ENCODE assay signal across 12 mouse cellular contexts in the genomic region with DNA sequence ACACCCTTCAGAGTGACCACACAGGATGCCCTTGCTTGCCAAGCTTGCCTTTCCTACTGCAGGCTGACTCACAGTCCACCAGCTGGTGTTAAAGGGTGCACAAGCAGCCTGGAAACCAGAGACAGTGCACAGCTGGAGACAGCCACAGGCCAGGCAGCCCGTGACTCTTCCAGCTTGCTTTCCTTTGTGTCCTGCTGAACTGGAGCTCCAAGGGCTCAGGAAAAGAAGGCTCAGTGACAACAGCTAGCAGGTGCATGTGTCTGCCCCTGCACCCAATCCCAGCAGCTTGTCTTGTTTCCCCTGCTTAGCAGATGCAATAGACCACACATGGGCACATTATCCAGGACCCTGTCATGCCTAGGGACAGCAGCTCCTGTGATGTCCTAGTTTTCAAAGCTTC. TPM values are rescaled to one million over a fixed set of nuclear protein-coding genes. Genes with fewer than 3 reads are reported as not detected.
DNase-seq lines count a peak whose midpoint lies in the region; ATAC-seq and TF ChIP-seq lines count a peak whose summit lies in the region.
"Had no signal": no experiment of that assay in that cellular context is flagged by ENCODE, and none has a peak within 500 bp of the region (broad histone marks: within the 10 kb centered on the region; RNA-seq: fewer than 3 reads in every experiment).

No protein-coding gene starts in this region.

- no peak overlapping the region for H3K4me2 ChIP-seq in forebrain, embryonic 11.5 days (ENCODE audit: low read depth, low read length, severe bottlenecking)
- H3K4me2 ChIP-seq in limb, embryonic 14.5 days (replicated peaks; ENCODE audit: low read depth, low read length, severe bottlenecking) = no peak overlapping the region
- no peak overlapping the region for H3K4me2 ChIP-seq in neural tube, embryonic 14.5 days (ENCODE audit: low read depth, low read length)
- H3K4me2 ChIP-seq in liver, embryonic 11.5 days = no peak overlapping the region
- H3K4me2 ChIP-seq: intestine, embryonic 15.5 days; lung, embryonic 15.5 days had no signal

- peak; percentile 77 for ATAC-seq in forebrain, embryonic 11.5 days (replicated peaks; ENCODE audit: low FRiP score)
- ATAC-seq in limb, embryonic 14.5 days (ENCODE audit: low FRiP score, low read depth) = peak; percentile 86
- peak; percentile 87 for ATAC-seq in neural tube, embryonic 14.5 days (ENCODE audit: low read depth)
- ATAC-seq in liver, embryonic 11.5 days (replicated peaks; ENCODE audit: low FRiP score) = no peak
- ATAC-seq: intestine, embryonic 15.5 days had no signal

- H3K9me3 ChIP-seq in forebrain, embryonic 11.5 days (ENCODE audit: control insufficient read depth, low read length) = no peaks in the 10 kb centered on the region
- H3K9me3 ChIP-seq in limb, embryonic 14.5 days (ENCODE audit: control insufficient read depth, low read length) = no peaks in the 10 kb centered on the region
- H3K9me3 ChIP-seq in neural tube, embryonic 14.5 days (ENCODE audit: control insufficient read depth, low read length) = no peaks in the 10 kb centered on the region
- no peaks in the 10 kb centered on the region for H3K9me3 ChIP-seq in liver, embryonic 11.5 days (ENCODE audit: control insufficient read depth, low read length)
- H3K9me3 ChIP-seq: intestine, embryonic 15.5 days; lung, embryonic 15.5 days had no signal

- H3K9ac ChIP-seq in forebrain, embryonic 11.5 days (ENCODE audit: low read length) = no peak overlapping the region
- no peak overlapping the region for H3K9ac ChIP-seq in limb, embryonic 14.5 days (ENCODE audit: low read depth, low read length, severe bottlenecking)
- H3K9ac ChIP-seq in neural tube, embryonic 14.5 days (replicated peaks; ENCODE audit: low read depth, low read length) = no peak overlapping the region
- H3K9ac ChIP-seq in liver, embryonic 11.5 days (ENCODE audit: low read depth, low read length) = no peak overlapping the region
- H3K9ac ChIP-seq: intestine, embryonic 15.5 days; lung, embryonic 15.5 days had no signal

- no peaks in the 10 kb centered on the region for H3K27me3 ChIP-seq in forebrain, embryonic 11.5 days (ENCODE audit: control insufficient read depth, insufficient read depth, low read length)
- H3K27me3 ChIP-seq in limb, embryonic 14.5 days (ENCODE audit: control insufficient read depth, insufficient read depth, low read length) = no peaks in the 10 kb centered on the region
- no peaks in the 10 kb centered on the region for H3K27me3 ChIP-seq in neural tube, embryonic 14.5 days (ENCODE audit: control insufficient read depth, insufficient read depth, low read length)
- no peaks in the 10 kb centered on the region for H3K27me3 ChIP-seq in liver, embryonic 11.5 days (replicated peaks; ENCODE audit: control insufficient read depth, insufficient read depth, low read length)
- H3K27me3 ChIP-seq: intestine, embryonic 15.5 days; lung, embryonic 15.5 days had no signal

- H3K4me3 ChIP-seq in forebrain, embryonic 11.5 days (ENCODE audit: low read depth, low read length) = no peak overlapping the region
- H3K4me3 ChIP-seq in limb, embryonic 14.5 days (replicated peaks; ENCODE audit: low read length) = no peak overlapping the region
- no peak overlapping the region for H3K4me3 ChIP-seq in neural tube, embryonic 14.5 days (ENCODE audit: low read depth, low read length)
- H3K4me3 ChIP-seq in liver, embryonic 11.5 days (ENCODE audit: low read depth, low read length) = no peak overlapping the region
- H3K4me3 ChIP-seq: erythroblast, embryonic 14.5 days; intestine, embryonic 15.5 days; lung, embryonic 15.5 days; myocyte had no signal

- 0% methylated on average over 1 of the region's 1 CpGs for WGBS in forebrain, embryonic 11.5 days
- 10% methylated on average over 1 of the region's 1 CpGs for WGBS in limb, embryonic 14.5 days
- WGBS in neural tube, embryonic 14.5 days = 0% methylated on average over 1 of the region's 1 CpGs
- whole genome bisulfite sequencing in liver, embryonic 11.5 days = 9% methylated on average over 1 of the region's 1 CpGs

- no peak for TF ChIP-seq POLR2A in limb, embryonic 14.5 days (IDR thresholded peaks at IDR 0.05; ENCODE audit: borderline replicate concordance, extremely low read depth, insufficient read depth, insufficient read length)

- H3K36me3 ChIP-seq in forebrain, embryonic 11.5 days (ENCODE audit: control insufficient read depth, insufficient read depth, low read length) = no peaks in the 10 kb centered on the region
- no peaks in the 10 kb centered on the region for H3K36me3 ChIP-seq in limb, embryonic 14.5 days (ENCODE audit: control insufficient read depth, insufficient read depth, low read length)
- no peaks in the 10 kb centered on the region for H3K36me3 ChIP-seq in neural tube, embryonic 14.5 days (ENCODE audit: control insufficient read depth, insufficient read depth, low read length)
- H3K36me3 ChIP-seq in liver, embryonic 11.5 days (ENCODE audit: control insufficient read depth, insufficient read depth, low read length) = no peaks in the 10 kb centered on the region
- H3K36me3 ChIP-seq: intestine, embryonic 15.5 days; lung, embryonic 15.5 days had no signal

- DNase-seq in gastrocnemius, postnatal 25 days = peak; percentile 13
- DNase-seq in gastrocnemius, adult 8-10 months (ENCODE audit: low spot score in 2 of 2) = no peak
- DNase-seq in forebrain, embryonic 11.5 days (ENCODE audit: low spot score) = peak; percentile 48
- peak; percentile 67 for DNase-seq in limb, embryonic 14.5 days (ENCODE audit: low spot score)
- no peak for DNase-seq in liver, embryonic 11.5 days (ENCODE audit: low spot score)
- no peak for DNase-seq in adrenal gland, adult 8-10 months
- no peak for DNase-seq in yolk sac, embryonic 10.5 days (ENCODE audit: low spot score)

- no peak overlapping the region for H3K27ac ChIP-seq in forebrain, embryonic 11.5 days (ENCODE audit: low read depth, low read length)
- no peak overlapping the region for H3K27ac ChIP-seq in limb, embryonic 14.5 days (replicated peaks; ENCODE audit: low read depth, low read length)
- H3K27ac ChIP-seq in neural tube, embryonic 14.5 days (ENCODE audit: low read depth, low read length) = no peak overlapping the region
- H3K27ac ChIP-seq in liver, embryonic 11.5 days (ENCODE audit: low read depth, low read length) = no peak overlapping the region
- H3K27ac ChIP-seq: intestine, embryonic 15.5 days; lung, embryonic 15.5 days had no signal

- 0 out of 2 replicates have a peak, but pooled peaks cover 2% of the 10 kb centered on the region for H3K4me1 ChIP-seq in forebrain, embryonic 11.5 days (replicated peaks; ENCODE audit: control insufficient read depth, insufficient read depth, low read length)
- H3K4me1 ChIP-seq in limb, embryonic 14.5 days (ENCODE audit: control insufficient read depth, insufficient read depth, low read length) = no peaks in the 10 kb centered on the region
- 0 out of 2 replicates have a peak, but pooled peaks cover 3% of the 10 kb centered on the region for H3K4me1 ChIP-seq in neural tube, embryonic 14.5 days (ENCODE audit: control insufficient read depth, insufficient read depth, low read length)
- H3K4me1 ChIP-seq in liver, embryonic 11.5 days (replicated peaks; ENCODE audit: control insufficient read depth, insufficient read depth, low read length) = no peaks in the 10 kb centered on the region
- H3K4me1 ChIP-seq: intestine, embryonic 15.5 days; lung, embryonic 15.5 days had no signal

RNA-seq across cellular contexts. Expression of a gene that starts 21.5 kb away (rescaled TPM):
- total RNA-seq in gastrocnemius, postnatal 25 days (2021) = under 1 TPM in 1 of 2 experiments, not detected in 1; 0.08 TPM
- under 1 TPM in 1 of 4 experiments, not detected in 3; 0.05 TPM for total RNA-seq in gastrocnemius, adult 8-10 months (2022)
- polyA plus RNA-seq in forebrain, embryonic 11.5 days (2014; fragmentation: Nextera tagmentation; extraction: Ambion mirVana) = 0.43 and 0.71 TPM in 2 replicates
- polyA plus RNA-seq in limb, embryonic 14.5 days (2012; rRNA removed) = 1.0 and 1.2 TPM in 2 replicates
- polyA plus RNA-seq in limb, embryonic 14.5 days (2014; fragmentation: Nextera tagmentation; extraction: Ambion mirVana) = 0.30 and 0.36 TPM in 2 replicates
- polyA plus RNA-seq in neural tube, embryonic 14.5 days (2014; fragmentation: Nextera tagmentation; extraction: Ambion mirVana) = 1.6 and 2.3 TPM in 2 replicates
- not detected in 2 replicates for polyA plus RNA-seq in liver, embryonic 11.5 days (2014; fragmentation: Nextera tagmentation; extraction: Ambion mirVana)
- total RNA-seq in adrenal gland, adult 8-10 months (2022) = under 1 TPM; 0.09 to 0.46 (median 0.31) TPM
- polyA plus RNA-seq: erythroblast, embryonic 14.5 days had no signal

Comparison
In these comparisons a context has a peak if more than half of its experiments do, and no peak if none do; other contexts are left out.
1. DNase-seq: peak in gastrocnemius, postnatal 25 days (single experiment), forebrain, embryonic 11.5 days (single experiment) and limb, embryonic 14.5 days (single experiment); none in gastrocnemius, adult 8-10 months (0 of 2), liver, embryonic 11.5 days (single experiment), adrenal gland, adult 8-10 months (single experiment) and yolk sac, embryonic 10.5 days (single experiment).